Mouse (Mus musculus): ENCODE measurements around the gene Ntn1. TPM values are rescaled to one million over a fixed set of nuclear protein-coding genes. Genes with fewer than 3 reads are reported as not detected.

Ntn1 gene
- 50.9 and 58.7 TPM in 2 replicates for polyA plus RNA-seq (2016; fragmentation: Nextera tagmentation; extraction: Ambion mirVana)

DNA sequence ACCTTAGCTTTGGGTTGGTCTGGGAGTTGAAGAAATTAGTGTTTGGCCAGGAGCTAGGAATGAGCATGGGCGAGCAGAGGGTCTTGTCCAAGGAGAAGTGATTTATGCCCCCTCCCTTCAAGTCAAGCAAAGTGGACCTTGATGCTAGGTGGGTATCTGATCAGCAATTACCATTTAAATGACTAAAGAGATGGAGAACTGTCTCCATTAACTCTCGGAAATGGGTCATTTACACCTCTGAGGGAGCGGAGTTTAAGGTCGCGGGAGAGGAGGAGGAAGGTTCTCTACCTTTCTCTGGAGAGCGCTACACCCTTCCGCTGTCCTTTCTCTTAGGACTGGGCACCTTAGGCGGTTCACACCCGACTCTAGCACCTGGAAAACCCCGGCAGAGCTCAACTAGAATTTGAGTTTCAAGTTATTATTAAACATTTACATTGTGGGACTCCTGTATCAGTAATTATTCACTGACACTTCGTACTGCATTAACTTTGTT, at the start of gene Ntn1:
Gene Ntn1, minus strand, starts transcription at position 97 of the 493 bp plus-strand sequence.
- H3K4me1 ChIP-seq: peaks cover 21% of the 10 kb centered on the region
- peaks cover 74% of the 10 kb centered on the region for H3K27me3 ChIP-seq
- ATAC-seq (ENCODE audit: low FRiP score): no peak
- H3K4me3 ChIP-seq: peak within 1 kb of the TSS; percentile 46
- H3K9me3 ChIP-seq (replicated peaks): no peaks in the 10 kb centered on the region
- H3K4me2 ChIP-seq (replicated peaks): peak within 1 kb of the TSS; percentile 97
- H3K9ac ChIP-seq: peak within 1 kb of the TSS; percentile 65
- peak within 1 kb of the TSS; percentile 71 for H3K27ac ChIP-seq
- 2% methylated on average over 11 of the region's 11 CpGs for WGBS
- H3K36me3 ChIP-seq: no peaks in the 10 kb centered on the region

DNA sequence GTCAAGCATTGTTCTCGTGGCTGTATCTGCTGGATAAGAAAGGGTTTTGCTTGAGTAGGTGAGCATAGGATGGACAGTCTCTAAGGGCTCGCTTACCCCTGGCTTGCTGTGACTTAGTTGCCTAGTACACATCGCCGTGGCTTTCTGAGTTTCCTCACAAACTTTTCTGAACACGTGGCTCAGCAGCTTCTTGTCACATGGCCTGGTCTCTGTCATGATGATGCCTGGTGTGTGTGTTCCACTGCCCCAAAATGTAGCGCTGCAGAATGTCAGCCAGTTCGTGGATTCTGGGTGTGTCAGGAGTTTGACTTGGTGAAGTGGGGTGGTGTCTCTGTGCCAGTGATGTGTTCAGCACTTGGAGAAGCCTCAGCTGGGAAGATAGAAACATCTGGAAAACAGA, 47.7 kb upstream of the Ntn1 start:
- Histone ChIP-seq H3K27ac (no peak overlapping the region), H3K4me3 (no peak overlapping the region), H3K4me2 (replicated peaks) (no peak overlapping the region), H3K27me3 (no peaks in the 10 kb centered on the region), H3K4me1 (peaks cover 16% of the 10 kb centered on the region), H3K9ac (no peak overlapping the region), H3K9me3 (replicated peaks) (no peaks in the 10 kb centered on the region), H3K36me3 (no peaks in the 10 kb centered on the region)
- ATAC-seq (ENCODE audit: low FRiP score): no peak
- WGBS: 84% methylated on average over 7 of the region's 7 CpGs

DNA sequence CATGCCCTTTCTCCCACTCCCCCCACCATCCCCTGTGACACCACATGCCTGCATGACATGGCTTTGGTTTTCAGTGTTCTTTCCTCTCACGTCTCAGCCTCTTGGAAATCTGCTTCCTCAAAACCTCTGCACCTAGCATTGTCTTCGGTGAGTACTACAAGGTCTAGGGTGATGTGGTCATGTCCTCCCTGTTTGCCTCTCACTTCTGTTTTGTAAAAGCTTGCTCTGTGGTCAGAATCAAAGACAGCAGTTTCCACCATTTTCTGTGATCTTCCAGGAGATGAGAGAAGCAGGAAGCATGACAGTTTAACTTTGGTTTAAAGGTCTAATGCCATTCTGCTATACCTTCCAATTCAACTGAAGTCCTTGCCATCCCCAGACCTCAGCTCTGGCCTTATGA, 46.6 kb upstream of the Ntn1 start:
- WGBS: 89% methylated on average over 2 of the region's 2 CpGs
- no peak overlapping the region for H3K9ac ChIP-seq
- H3K27ac ChIP-seq: no peak overlapping the region
- H3K4me1 ChIP-seq: peaks cover 16% of the 10 kb centered on the region
- no peaks in the 10 kb centered on the region for H3K36me3 ChIP-seq
- no peaks in the 10 kb centered on the region for H3K27me3 ChIP-seq
- H3K9me3 ChIP-seq (replicated peaks): no peaks in the 10 kb centered on the region
- H3K4me2 ChIP-seq (replicated peaks): no peak overlapping the region
- no peak overlapping the region for H3K4me3 ChIP-seq
- ATAC-seq (ENCODE audit: low FRiP score): no peak

DNA sequence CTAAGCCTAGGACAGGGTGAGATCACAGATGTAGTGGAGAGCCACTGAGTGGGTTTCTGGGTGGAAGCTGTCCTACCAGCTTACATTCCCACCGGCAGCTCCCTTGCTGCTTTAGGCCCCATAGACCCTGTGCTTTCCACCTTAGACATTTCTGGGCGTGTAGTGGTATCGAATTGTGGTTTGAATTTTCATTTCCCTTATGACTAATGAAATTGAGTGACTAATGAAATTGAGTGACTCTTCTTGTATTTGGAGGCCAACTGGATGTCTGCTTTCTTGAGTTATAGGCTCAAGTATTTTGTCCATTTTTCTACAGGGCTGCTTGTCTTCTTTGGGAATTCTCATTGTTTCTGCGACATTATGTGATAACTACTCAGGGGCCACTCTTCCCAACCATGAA, 45.9 kb upstream of the Ntn1 start:
- Histone ChIP-seq H3K36me3 (no peaks in the 10 kb centered on the region), H3K4me2 (replicated peaks) (no peak overlapping the region), H3K9me3 (replicated peaks) (no peaks in the 10 kb centered on the region), H3K27ac (no peak overlapping the region), H3K9ac (no peak overlapping the region), H3K4me1 (peaks cover 13% of the 10 kb centered on the region), H3K4me3 (no peak overlapping the region), H3K27me3 (no peaks in the 10 kb centered on the region)
- ATAC-seq (ENCODE audit: low FRiP score): no peak
- 93% methylated on average over 4 of the region's 4 CpGs for WGBS

DNA sequence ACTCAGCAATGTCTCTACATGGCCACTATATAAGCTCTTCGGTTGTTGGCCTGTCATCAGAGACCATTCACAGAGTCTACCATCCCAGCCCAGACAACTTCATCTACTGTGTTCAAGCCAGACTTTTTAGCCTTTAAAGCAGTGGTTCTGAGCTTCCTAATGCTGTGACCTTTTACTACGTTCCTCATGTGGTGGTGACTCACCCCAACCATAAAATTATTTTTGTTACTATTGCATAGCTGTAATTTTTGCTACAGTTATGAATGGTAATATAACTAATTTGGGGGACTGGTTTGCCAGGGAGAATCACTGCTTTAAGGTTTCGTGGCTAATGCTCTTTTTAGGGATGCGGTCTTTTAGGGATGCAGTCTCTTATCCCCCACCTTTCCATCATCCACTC, 45.3 kb upstream of the Ntn1 start:
- no peaks in the 10 kb centered on the region for H3K36me3 ChIP-seq
- no peak overlapping the region for H3K4me2 ChIP-seq (replicated peaks)
- ATAC-seq (ENCODE audit: low FRiP score): no peak
- H3K4me1 ChIP-seq: peaks cover 6% of the 10 kb centered on the region
- no peak overlapping the region for H3K27ac ChIP-seq
- no peak overlapping the region for H3K4me3 ChIP-seq
- 89% methylated on average over 4 of the region's 4 CpGs for WGBS
- no peak overlapping the region for H3K9ac ChIP-seq
- H3K9me3 ChIP-seq (replicated peaks): no peaks in the 10 kb centered on the region
- no peaks in the 10 kb centered on the region for H3K27me3 ChIP-seq

DNA sequence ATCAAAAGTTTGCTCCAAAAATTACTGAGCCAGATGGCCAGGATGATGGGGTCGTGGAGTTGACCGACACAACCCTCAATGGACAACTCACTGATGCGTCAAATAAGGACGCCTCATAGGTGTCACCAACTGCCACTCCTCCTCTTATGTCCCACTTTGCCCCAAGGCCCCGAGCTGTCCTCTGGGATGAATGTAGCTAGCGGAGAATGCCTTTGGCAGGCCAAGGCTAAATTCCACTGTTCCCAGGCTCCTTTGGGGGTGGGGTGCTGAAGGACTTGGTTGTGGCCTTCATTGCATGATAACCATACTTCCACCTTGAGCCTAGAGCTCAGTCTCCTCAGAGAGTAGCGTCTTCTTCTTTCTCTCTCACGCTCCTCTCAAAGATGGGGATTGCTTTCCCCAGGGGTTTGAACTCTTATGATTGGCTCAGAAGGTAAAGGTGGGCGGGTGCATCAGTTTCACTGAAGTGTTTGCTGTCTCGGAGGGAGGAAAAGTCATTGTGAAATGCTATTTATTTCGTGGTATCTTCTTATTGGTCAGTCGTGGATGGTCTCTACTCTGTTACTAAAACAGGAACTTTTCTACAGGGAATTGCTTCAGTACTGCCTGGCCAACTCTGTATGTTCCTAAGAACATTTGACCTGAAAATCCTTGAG, 42.5 kb upstream of the Ntn1 start:
- Histone ChIP-seq H3K27ac (no peak overlapping the region), H3K4me1 (no peaks in the 10 kb centered on the region), H3K4me2 (replicated peaks) (no peak overlapping the region), H3K27me3 (no peaks in the 10 kb centered on the region), H3K9ac (no peak overlapping the region), H3K4me3 (no peak overlapping the region), H3K9me3 (replicated peaks) (no peaks in the 10 kb centered on the region), H3K36me3 (no peaks in the 10 kb centered on the region)
- WGBS: 76% methylated on average over 12 of the region's 12 CpGs
- no peak for ATAC-seq (ENCODE audit: low FRiP score)

DNA sequence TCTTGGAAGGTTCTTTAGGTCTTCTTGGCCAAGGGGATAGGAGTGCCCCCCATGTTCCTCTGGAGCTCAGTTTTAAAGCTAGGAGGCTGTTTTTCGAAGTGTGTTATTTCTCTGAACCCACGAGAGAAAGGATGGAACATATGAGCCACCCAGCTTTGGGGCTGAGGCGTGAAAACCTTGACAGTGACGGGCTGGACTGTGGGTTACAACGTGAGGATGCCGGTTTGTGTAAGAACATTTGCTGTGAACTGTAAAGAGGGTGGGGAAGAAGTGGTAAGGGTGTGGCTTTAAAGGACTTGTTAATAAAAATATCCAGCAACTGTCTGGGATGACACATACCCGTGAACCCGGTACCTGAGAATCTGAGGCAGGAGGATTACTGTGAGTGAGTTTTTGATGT, 41.7 kb upstream of the Ntn1 start:
- Histone ChIP-seq H3K27ac (no peak overlapping the region), H3K36me3 (no peaks in the 10 kb centered on the region), H3K4me3 (no peak overlapping the region), H3K9me3 (replicated peaks) (no peaks in the 10 kb centered on the region), H3K4me2 (replicated peaks) (no peak overlapping the region), H3K27me3 (no peaks in the 10 kb centered on the region), H3K4me1 (no peaks in the 10 kb centered on the region), H3K9ac (no peak overlapping the region)
- 89% methylated on average over 8 of the region's 8 CpGs for WGBS
- no peak for ATAC-seq (ENCODE audit: low FRiP score)

DNA sequence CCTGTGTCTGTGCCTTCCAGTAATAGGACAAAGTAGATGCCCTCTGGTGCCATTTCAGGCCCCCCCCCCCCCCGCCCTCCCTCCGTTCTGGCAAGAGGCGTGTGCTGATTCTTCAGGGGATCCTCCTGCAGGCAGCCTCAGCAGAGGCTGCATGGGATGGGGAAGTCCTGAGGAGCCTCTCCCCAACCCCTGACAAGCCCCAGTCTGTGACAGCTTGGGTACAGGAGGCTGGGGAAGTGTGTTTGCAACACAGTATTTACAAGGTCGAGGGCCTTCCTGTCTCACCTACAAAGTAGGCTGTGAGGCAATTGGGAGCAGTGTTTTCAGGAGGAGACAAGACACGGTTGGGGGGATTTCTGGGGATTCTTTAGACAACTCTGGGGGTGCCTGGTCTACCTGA, 40.3 kb upstream of the Ntn1 start:
- no peaks in the 10 kb centered on the region for H3K4me1 ChIP-seq
- WGBS: 68% methylated on average over 4 of the region's 5 CpGs
- no peaks in the 10 kb centered on the region for H3K9me3 ChIP-seq (replicated peaks)
- H3K36me3 ChIP-seq: no peaks in the 10 kb centered on the region
- H3K4me2 ChIP-seq (replicated peaks): no peak overlapping the region
- no peak for ATAC-seq (ENCODE audit: low FRiP score)
- H3K27me3 ChIP-seq: no peaks in the 10 kb centered on the region
- H3K9ac ChIP-seq: no peak overlapping the region
- no peak overlapping the region for H3K4me3 ChIP-seq
- H3K27ac ChIP-seq: no peak overlapping the region

DNA sequence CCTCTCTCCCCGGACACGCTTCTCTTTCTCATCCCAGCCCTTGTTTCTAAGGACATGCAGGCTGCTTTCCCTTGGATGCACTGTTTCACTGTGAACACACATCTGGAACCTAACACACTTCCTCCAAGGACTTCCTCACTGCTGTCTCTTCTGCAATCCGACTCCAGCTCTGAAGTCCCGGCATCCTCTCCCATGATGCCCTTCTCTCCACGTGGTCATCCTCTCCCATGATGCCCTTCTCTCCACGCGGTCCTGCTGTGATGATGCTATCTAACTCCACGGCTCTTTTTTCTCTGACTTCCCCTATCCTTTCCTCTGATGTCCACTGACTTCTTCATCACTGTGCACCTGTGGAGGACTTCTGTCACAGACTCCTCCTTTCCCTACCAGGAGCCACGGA, 39.5 kb upstream of the Ntn1 start:
- no peak overlapping the region for H3K27ac ChIP-seq
- WGBS: 84% methylated on average over 9 of the region's 9 CpGs
- H3K36me3 ChIP-seq: no peaks in the 10 kb centered on the region
- no peaks in the 10 kb centered on the region for H3K9me3 ChIP-seq (replicated peaks)
- no peak for ATAC-seq (ENCODE audit: low FRiP score)
- no peaks in the 10 kb centered on the region for H3K27me3 ChIP-seq
- H3K4me2 ChIP-seq (replicated peaks): no peak overlapping the region
- no peak overlapping the region for H3K9ac ChIP-seq
- H3K4me3 ChIP-seq: no peak overlapping the region
- H3K4me1 ChIP-seq: no peaks in the 10 kb centered on the region

DNA sequence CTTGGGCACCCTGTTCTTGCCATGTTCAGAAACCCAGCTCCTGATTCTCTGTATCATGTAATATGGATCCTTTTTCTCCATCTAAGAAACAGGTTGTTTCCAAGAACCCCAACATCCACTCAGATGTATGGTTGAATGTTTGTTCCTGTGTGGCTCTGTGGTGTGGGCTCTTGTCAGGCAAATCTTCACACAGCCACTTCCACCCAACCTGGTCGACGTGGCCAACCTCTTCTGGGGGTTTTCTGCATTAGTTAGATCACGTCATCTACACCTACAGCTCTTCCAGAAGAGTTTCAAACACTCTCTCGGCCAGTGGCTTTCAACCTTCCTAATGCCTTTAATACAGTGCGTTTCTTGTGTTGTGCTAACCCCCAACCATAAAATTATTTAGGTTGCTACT, 35.8 kb upstream of the Ntn1 start:
- H3K27ac ChIP-seq: no peak overlapping the region
- no peaks in the 10 kb centered on the region for H3K9me3 ChIP-seq (replicated peaks)
- 82% methylated on average over 5 of the region's 5 CpGs for WGBS
- peaks cover 11% of the 10 kb centered on the region for H3K4me1 ChIP-seq
- H3K9ac ChIP-seq: no peak overlapping the region
- peaks cover 22% of the 10 kb centered on the region for H3K27me3 ChIP-seq
- no peak overlapping the region for H3K4me3 ChIP-seq
- H3K36me3 ChIP-seq: no peaks in the 10 kb centered on the region
- no peak for ATAC-seq (ENCODE audit: low FRiP score)
- H3K4me2 ChIP-seq (replicated peaks): no peak overlapping the region

DNA sequence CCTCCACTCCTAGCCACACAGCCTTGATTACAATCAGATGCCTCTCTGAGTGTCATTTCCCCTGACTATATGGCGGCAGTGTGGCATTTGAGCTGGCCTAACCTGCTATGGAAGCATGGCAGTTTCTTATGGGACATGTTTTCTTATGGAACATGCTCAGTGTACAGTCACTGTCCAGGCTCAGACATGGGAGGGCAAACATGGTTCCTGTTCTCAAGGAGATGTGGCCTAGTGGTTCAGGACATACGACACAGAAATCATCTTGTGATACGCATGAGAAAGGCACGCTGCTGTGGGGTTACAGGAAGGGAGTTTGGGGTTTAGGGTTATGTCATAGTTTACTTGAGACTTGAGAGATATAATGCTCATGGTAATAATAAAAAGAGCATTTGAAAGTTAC, 35.0 kb upstream of the Ntn1 start:
- Histone ChIP-seq H3K27ac (no peak overlapping the region), H3K9ac (no peak overlapping the region), H3K4me2 (replicated peaks) (no peak overlapping the region), H3K27me3 (peaks cover 29% of the 10 kb centered on the region), H3K36me3 (no peaks in the 10 kb centered on the region), H3K4me1 (peaks cover 11% of the 10 kb centered on the region), H3K4me3 (no peak overlapping the region), H3K9me3 (replicated peaks) (no peaks in the 10 kb centered on the region)
- ATAC-seq (ENCODE audit: low FRiP score): no peak
- 90% methylated on average over 4 of the region's 4 CpGs for WGBS

DNA sequence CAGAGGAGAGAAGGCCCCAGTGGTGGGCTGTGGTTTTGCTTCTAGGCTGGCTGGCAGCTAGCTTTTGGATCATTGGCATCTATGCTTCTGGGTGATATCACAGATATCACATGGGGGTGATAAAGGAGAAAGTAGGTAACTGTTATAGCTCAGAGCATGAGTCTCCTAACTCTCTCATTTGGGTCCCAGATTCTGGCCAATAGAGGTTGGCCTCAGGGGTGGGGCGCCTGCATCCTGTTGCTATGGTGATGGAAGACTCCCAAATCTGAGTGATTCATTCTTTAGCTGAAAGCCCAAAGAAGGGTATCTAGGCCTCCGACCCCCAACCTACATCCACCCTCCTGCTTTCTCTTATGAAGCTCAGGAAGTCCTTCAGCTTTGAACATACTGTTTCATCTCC, 34.1 kb upstream of the Ntn1 start:
- no peak overlapping the region for H3K27ac ChIP-seq

DNA sequence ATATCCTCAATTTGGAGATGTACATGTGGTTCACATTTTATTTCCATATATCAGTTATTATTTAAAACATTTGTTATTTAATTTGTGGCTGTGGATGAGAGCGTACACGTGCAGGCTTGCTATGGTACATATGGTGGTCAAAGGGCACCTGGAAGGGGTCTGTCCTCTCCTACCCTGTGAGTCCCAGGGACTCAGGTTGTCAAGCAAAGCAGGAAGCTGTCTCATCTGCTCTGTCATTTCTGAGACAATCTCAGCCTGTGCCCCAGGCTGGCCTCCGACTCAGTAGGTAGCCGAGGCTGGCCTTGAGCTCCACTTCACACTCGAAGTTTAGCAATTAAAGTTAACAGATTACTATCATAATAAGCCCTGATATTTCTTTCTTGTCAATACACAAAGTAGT, 32.9 kb upstream of the Ntn1 start:
- WGBS: 87% methylated on average over 5 of the region's 5 CpGs
- H3K27ac ChIP-seq: no peak overlapping the region
- H3K9ac ChIP-seq: no peak overlapping the region
- peaks cover 36% of the 10 kb centered on the region for H3K27me3 ChIP-seq
- ATAC-seq (ENCODE audit: low FRiP score): no peak
- peaks cover 11% of the 10 kb centered on the region for H3K4me1 ChIP-seq
- no peaks in the 10 kb centered on the region for H3K36me3 ChIP-seq
- H3K4me2 ChIP-seq (replicated peaks): no peak overlapping the region
- H3K4me3 ChIP-seq: no peak overlapping the region
- H3K9me3 ChIP-seq (replicated peaks): no peaks in the 10 kb centered on the region

More for the DNA sequence above, 34.1 kb upstream of the Ntn1 start:
- 88% methylated on average over 2 of the region's 2 CpGs for WGBS
- Histone ChIP-seq H3K27me3 (peaks cover 36% of the 10 kb centered on the region), H3K9ac (no peak overlapping the region), H3K36me3 (no peaks in the 10 kb centered on the region), H3K4me3 (no peak overlapping the region), H3K4me2 (replicated peaks) (no peak overlapping the region), H3K9me3 (replicated peaks) (no peaks in the 10 kb centered on the region), H3K4me1 (peaks cover 11% of the 10 kb centered on the region)
- ATAC-seq (ENCODE audit: low FRiP score): no peak

Measured in hindbrain, embryonic 12.5 days (tissue).